Mouse (Mus musculus): ENCODE measurements around the gene Il4ra. TPM values are rescaled to one million over a fixed set of nuclear protein-coding genes. Genes with fewer than 3 reads are reported as not detected.

The Il4ra gene
- total RNA-seq, 2 experiments from 2014 or later, result 43.9 to 51.3 TPM

Other genes starting within 250 kb of the Il4ra start
- 1 to 10 TPM; 3.2 to 4.8 TPM for gene Kdm8, start 107.4 kb upstream of the Il4ra start, total RNA-seq (2021)
- 10 to 100 TPM; 42.2 to 46.4 TPM for gene Nsmce1, start 60.5 kb upstream of the Il4ra start, total RNA-seq (2021)
- 1 to 10 TPM; 2.2 to 2.5 TPM for gene Il21r, start 51.3 kb downstream of the Il4ra start, total RNA-seq (2021)
- 10 to 100 TPM; 55.0 to 67.9 TPM for gene Gtf3c1, start 155.7 kb downstream of the Il4ra start, total RNA-seq (2021)
- 10 to 100 TPM; 16.7 to 17.8 TPM for gene D430042O09Rik, start 155.8 kb downstream of the Il4ra start, total RNA-seq (2021)